Mouse (Mus musculus) kidney, adult 8-10 months (tissue): ENCODE measurements around the gene Tbc1d16.

Experiments used
- DNase-seq, 2 experiments: peaks; one replicate each; pipeline ENCODE4 v3.0.0; 2022

Gene Tbc1d16

GRCm38 (mm10) chr11:119235596-119235995 lies 7.3 kb upstream of the Tbc1d16 start:
- peak in 1 of 2 experiments; percentile 75 for DNase-seq

- DNase-seq = no peak
These were observed 6.5 kb upstream of the Tbc1d16 start for GRCm38 (mm10) chr11:119234770-119235169.

GRCm38 (mm10) chr11:119228846-119229626 lies 737 bp upstream of the Tbc1d16 start:
- peak; percentile 51 to 65 for DNase-seq

- no peak for DNase-seq
These were observed 708 bp downstream of the Tbc1d16 start for GRCm38 (mm10) chr11:119227591-119227990.

GRCm38 (mm10) chr11:119225634-119226033 lies 2.7 kb downstream of the Tbc1d16 start:
- no peak for DNase-seq

GRCm38 (mm10) chr11:119224926-119225325 lies 3.4 kb downstream of the Tbc1d16 start:
- DNase-seq = no peak

GRCm38 (mm10) chr11:119223124-119223890 lies 5.0 kb downstream of the Tbc1d16 start:
- DNase-seq = no peak

- DNase-seq = no peak
These were observed 6.3 kb downstream of the Tbc1d16 start for GRCm38 (mm10) chr11:119221812-119222510.

- peak; percentile 93 for DNase-seq
These were observed 8.4 kb downstream of the Tbc1d16 start for GRCm38 (mm10) chr11:119219816-119220465.

GRCm38 (mm10) chr11:119217861-119218260 lies 10.4 kb downstream of the Tbc1d16 start:
- no peak for DNase-seq

GRCm38 (mm10) chr11:119215905-119216507 lies 12.3 kb downstream of the Tbc1d16 start:
- peak; percentile 83 to 89 for DNase-seq

GRCm38 (mm10) chr11:119215038-119215904 lies 13.0 kb downstream of the Tbc1d16 start:
- DNase-seq = peak; percentile 40 to 48

- peak; percentile 76 to 81 for DNase-seq
These were observed 15.0 kb downstream of the Tbc1d16 start for GRCm38 (mm10) chr11:119213166-119213885.

GRCm38 (mm10) chr11:119211604-119212309 lies 16.5 kb downstream of the Tbc1d16 start:
- no peak for DNase-seq

GRCm38 (mm10) chr11:119210321-119211100 lies 17.8 kb downstream of the Tbc1d16 start:
- DNase-seq = peak in 1 of 2 experiments; percentile 64

GRCm38 (mm10) chr11:119209371-119210025 lies 18.8 kb downstream of the Tbc1d16 start:
- no peak for DNase-seq

GRCm38 (mm10) chr11:119208870-119209370 lies 19.4 kb downstream of the Tbc1d16 start:
- no peak for DNase-seq

- DNase-seq = no peak
These were observed 20.3 kb downstream of the Tbc1d16 start for GRCm38 (mm10) chr11:119207986-119208385.
